Mouse (Mus musculus) megakaryocyte progenitor cell, adult 5-6 weeks (primary cell): Measurements from ENCODE around the gene Rnps1. TPM values are rescaled to one million over a fixed set of nuclear protein-coding genes. Genes with fewer than 3 reads are reported as not detected.
"Not testable (repeated sequence)": the region's sequence is repeated elsewhere in the genome, so short reads cannot be mapped to it uniquely, and the experiment has no call there.

Experiments used
- ATAC-seq: replicated peaks from 2 replicates; pipeline ENCODE4 v1.8.0; 2016; ENCODE audit warnings: mild to moderate bottlenecking, moderate TSS enrichment, inconsistent platforms; ENCODE audit not compliant: poor library complexity
- total RNA-seq, 2 experiments: library from RNA; stranded (forward) in 1 of 2; stranded (reverse) in 1 of 2; fragments of 157-497, 149-512 nt in 1 of 2; fragments of 200-1000 nt in 1 of 2; gene quantifications; 2 replicates each; pipeline versions ENCODE4 v1.2.3 to v1.2.4; 2015 to 2017

The Rnps1 gene
- total RNA-seq, 2 experiments from 2014 or later = 154 to 191 TPM

GRCm38 (mm10) chr17:24427170-24427557, 12.8 kb downstream of the Rnps1 start:
- no peak for ATAC-seq

DNA sequence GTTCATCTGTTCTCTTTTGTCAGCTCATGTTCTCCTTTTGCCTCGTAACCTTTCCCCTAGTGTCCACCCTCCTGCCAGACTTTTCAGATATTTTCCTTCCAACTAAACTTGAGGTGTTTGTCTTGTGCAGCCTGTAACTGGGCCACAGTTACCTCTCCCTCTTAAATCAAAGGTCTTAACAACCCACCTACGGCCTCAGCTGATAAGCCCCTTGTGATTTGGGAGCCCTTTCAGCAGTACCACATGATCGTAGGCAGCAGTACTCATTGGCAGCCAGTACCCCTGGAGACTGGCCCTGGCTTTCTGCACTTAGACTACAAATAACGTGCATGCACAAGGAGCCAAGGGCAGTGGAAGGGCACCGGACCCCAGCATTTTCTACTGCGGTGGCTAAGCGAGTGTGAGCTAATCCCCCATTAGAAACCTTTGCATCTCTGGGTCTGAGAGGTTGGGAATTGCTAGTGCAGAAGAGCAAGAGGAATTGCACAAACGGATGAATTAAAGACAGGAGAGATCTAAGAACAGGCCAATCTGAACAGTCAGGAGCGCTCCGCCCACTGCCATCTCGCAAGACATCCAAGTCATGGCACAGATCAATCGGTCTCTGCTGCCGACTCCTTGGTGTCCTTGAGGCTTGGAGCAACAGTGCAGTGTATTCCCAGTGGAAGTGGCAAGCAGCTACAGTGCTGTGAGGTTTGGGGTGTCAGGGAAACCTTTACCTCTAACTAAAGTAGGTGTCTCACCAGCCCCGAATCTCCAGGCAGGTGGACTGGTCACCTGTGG, 15.0 kb downstream of the Rnps1 start:
- ATAC-seq = no peak

DNA sequence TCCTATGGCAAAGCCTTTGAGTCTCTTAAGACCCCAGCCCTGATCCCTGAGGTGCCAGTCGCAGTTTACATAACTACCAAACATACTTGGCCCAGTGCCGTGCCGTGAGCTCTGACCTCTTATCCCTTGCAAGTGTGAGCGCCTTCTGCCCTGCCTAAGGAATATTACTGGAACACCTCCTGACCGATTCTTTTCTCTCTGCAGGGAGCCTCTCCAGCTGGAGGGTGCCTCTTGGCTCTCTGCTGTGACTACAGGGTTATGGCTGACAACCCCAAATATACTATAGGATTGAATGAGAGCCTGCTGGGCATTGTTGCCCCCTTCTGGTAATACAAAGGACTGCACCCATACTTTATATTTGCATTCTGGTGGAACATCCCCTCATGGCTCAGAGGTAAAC, 22.7 kb downstream of the Rnps1 start:
- ATAC-seq = peak; percentile 96

- no peak for ATAC-seq
These were observed 26.0 kb downstream of the Rnps1 start for GRCm38 (mm10) chr17:24440377-24440776.

DNA sequence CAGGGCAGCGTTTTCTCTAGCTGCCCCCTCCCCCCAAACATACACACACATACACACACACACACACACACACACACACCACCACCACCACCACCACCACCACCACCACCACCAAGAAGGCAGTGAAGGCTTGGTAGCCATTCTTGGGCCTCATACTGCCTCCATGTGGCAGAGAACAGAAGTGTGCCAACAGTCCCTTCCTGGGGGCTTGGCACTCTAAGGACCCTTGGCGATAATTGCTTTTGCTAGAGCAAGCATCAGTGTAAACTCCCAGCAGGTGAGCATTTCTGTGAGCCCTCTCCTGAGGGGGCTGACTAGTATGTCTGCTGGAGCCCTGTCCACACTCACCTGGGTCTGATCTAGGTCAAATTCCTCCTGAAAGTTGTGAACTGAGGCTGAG, 26.8 kb downstream of the Rnps1 start:
- 0 out of 2 replicates have a peak, but pooled peaks have one; percentile 33 for ATAC-seq

DNA sequence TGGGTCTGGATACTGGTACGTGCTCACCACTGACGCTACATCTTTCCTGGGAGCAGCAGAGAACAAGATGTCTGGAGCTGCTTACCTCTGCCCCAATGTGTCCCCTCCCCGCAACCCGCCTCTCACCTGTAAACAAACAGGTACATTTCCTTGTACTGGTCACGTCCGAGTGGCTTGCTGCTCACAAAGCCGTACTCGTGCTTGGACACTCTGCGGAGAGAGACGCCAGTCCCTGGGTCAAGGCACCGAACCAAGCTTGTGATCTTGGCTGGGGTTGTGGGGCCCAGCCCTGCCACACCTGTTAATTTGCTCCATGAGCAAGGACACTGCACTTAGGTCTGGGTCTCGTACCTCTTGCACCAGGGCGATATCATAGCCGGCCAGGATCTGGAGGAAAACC, 27.7 kb downstream of the Rnps1 start:
- no peak for ATAC-seq

DNA sequence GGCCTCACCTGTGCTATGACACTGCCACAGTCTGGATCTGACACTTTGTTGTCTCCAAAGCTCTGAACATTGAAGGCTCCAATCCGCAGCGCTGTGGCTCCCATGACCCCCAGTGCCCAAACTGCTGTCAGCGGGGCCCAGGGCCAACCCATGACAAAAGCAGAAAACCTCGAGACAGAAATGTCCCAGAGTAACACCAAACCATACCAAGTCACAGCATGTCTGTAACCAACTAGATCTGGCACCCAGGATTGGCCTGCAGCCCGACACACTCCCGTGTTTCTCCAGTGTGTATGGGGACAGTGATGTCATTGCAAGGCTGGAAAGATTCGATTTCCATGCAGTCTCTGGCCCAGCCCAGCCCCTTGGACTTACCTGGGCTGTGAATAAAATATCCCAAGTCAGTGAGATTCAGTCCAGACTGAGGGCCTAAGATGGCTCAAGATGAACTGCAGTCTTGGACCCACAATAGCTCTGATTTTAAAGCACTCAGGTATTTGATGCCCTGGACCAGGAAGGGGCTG, 28.3 kb downstream of the Rnps1 start, which contains the start of gene Dnase1l2:
TSS of gene Dnase1l2 (minus strand) at position 474 of the 524 bp plus-strand sequence.
- ATAC-seq = no peak

DNA sequence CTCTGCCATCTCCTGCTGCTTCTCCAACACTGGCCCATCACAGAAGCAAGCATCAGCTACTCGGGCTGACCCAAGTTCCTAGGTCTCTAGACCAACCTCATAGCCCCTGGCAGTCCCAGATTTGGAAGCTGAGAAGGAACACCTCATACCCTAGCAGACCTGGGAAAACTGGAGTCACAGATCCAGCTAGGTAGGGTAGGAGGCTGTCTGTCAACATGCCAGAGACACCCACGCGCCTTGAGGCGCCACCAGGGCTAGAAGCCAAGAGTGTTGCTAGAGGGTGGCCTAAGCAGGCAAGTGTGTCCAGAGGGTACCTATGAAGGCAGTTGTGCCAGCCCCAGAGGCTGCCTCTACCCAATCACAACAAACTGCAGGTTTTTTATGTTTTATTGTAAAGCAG, 29.0 kb downstream of the Rnps1 start:
- no peak for ATAC-seq

DNA sequence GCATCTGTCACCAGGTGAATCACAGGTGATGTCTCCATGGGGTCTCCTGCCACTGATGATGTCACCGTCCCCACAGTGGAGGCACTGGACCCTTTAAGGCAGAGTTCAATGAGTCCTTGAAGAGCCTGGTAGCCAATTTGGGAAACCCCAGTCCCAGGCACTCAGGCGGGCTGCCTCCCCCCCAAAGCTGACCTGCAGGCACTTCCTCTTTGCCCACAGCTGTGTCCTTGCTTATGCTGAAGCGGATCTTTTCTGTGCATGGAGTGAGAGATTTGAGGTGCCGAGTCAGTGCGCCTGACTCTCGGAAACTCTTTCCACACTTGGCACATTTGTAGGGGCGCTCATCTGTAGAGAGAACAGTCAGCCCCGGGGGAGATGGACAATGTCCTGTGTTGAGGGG, 32.2 kb downstream of the Rnps1 start:
- peak; percentile 64 for ATAC-seq

- ATAC-seq = no peak
These were observed 35.1 kb downstream of the Rnps1 start for GRCm38 (mm10) chr17:24449507-24449906.

DNA sequence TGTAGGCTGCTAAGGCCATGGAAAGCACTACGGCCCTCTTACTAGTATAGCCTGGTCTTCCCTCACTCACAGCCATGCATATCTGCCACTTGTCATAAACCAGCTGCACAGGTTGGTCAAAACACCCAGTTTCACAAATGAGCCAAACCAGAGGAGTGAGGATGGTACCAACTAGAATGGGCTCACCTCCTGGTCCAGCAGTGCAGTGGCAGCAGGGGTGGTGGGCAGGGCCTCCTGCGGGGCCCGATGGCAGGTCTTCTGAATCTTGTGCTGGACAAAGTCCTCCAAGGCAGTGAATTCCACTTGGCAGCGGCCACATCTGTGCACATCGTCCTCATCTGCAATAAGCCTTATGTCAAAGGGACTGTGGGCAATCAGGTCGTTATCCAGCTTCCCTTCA, 36.9 kb downstream of the Rnps1 start:
- ATAC-seq = no peak

- no peak for ATAC-seq
These were observed 39.0 kb downstream of the Rnps1 start for GRCm38 (mm10) chr17:24453372-24453771.

DNA sequence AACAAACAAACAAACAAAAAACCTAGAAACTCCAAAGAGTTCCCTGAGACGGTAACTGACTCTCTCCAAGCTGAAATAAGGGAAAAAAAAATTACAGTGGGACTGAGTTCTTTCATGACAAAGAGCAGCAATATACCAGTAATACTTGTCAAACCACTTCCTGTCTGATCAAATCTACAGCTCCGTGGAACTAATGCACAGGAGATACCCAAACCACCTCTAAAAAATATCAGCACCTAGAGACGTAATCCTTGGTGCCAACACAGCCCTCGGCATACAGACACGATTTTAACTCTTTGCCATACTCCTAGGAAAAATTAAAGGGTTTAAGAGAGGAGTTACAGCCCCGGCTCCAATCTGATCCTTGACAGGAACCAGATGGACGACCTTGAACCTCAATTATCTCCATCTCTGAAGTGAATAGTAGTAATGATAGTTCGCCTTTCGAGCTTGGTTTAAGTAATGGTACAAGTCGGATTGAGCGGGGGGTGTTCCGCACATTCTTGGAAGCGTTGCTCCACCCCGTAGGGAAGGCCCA, 39.9 kb downstream of the Rnps1 start:
- 0 out of 2 replicates have a peak, but pooled peaks have one; percentile 6 for ATAC-seq

DNA sequence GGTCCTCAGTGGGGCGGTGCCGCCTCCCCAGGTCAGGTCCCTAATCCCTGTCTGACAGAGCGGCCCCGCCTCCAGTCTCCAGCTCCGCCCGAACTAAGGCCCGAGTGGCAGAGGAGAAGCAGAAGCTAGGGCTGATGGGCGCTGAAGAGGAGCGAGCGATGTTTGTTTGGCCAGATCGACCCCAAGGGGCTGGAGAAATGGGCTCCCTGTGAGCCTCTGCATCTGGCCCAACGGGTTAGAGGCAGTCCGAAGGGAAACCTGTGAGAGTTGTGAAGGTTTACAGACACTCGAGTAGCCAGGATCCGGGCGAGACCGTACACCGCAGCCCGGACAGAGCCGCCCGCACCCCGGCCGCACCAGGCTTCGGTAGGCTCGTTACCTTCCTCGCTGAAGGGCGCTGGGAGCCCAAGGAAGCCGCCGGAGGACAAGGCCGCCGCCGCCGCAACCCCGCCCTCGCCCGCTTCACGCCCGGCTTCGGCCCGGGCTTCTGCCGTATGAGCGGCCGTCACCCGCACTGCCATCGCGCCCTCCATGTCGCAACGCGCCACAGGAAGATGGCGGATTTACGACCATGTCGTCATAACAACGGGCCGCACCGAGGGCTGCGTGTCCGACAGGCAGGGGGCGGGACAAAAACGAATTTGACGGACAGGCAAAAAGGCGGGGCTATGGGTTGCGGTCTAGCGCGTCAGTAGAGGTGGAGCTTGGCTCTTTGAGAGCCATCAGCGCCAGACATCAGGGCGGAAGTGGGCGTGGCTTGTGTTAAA, 40.6 kb downstream of the Rnps1 start:
- ATAC-seq = peak; percentile 96

GRCm38 (mm10) chr17:24455523-24456206, 41.3 kb downstream of the Rnps1 start:
- ATAC-seq = not testable (repeated sequence)

DNA sequence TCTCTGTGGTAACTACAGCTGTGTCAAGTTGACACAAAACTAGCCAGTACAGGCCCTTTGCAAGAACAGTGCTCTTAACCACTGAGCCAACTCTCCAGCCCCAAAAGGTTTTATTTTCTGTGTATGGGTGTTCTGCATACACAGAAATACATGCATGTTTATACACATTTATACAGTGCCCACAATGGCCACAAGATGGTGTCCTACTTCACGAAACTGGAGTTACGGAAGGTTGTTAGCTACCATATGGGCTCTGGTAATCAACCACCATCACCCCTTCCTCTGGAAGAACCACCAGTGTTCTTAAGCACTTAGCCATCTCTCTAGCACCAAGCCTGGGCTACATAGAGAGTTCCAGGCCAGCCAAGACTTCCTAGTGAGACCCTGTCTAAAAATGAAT, 47.2 kb downstream of the Rnps1 start:
- ATAC-seq = peak; percentile 95

GRCm38 (mm10) chr17:24462932-24463331, 48.6 kb downstream of the Rnps1 start:
- ATAC-seq = no peak

DNA sequence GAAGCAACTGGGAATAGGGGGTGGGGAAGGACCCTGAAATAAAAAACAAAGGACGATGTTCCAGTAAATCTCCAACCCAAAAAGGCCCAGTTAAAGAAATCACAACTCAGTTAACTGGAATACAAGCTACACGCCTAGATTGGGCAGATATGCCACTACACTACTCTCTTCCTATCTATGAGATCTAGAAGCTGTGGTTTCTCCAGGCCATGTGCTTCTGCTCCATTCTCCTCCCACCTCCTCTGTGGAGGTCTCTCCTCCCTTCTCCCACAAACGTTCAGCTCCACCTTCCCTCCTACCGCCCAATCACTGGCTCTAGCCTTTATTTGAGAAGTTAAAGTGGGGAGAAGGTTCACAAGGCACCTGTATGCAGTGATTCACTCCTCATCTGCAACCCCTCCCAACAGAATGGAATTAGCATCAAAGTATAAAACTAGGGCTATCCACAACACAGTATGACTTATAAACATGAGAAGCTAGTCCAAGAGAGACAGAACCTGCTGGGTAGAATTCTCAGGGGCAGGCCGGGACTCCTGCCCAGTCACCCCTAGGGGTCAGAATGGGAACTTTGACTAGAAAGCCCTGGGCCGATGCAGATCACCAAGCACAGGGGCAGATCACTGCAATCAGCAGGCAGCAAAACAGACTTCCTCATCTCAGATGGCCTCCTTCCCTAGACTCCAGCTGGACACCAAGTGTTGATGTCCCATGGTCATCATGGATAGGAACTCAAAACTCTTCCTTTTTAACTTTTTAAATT, 49.2 kb downstream of the Rnps1 start:
- ATAC-seq = peak; percentile 88

DNA sequence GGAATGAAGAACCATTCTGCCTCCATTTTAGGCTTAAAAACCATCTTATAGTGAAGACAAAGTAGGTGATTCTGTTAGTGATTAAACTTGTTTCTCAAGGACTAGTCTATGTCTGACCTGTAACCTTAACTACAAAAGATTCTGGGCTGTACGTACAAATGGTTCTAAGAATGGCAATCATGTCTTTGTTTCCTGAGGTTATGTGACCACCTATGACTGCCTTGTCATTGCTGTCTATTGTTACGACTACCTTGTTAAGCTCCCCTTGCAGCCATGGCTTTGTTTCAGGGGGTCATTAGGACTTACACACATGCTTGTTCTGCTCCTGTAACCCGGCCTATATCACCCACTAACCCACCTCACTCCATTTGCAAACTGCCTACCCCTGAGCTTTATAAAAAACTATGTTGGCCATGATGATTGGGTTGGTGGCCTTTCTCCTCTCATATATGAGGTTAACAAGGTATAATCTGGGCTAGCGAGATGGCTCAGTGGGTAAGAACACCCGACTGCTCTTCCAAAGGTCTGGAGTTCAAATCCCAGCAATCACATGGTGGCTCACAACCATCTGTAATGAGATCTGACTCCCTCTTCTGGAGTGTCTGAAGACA, 54.4 kb downstream of the Rnps1 start:
- no peak for ATAC-seq
